Mouse (Mus musculus): ENCODE measurements at regions not wholly inside any gene's neighbourhood (a gene's known extent, or its start where the extent isn't known, plus 50 kb on each side); places are given as distances from the start of the nearest gene placed in this dataset.

GRCm38 (mm10) chr16:5310736-5311135, 55.0 kb upstream of the Eef2kmt start:
- DNase-seq (ENCODE audit: low spot score) = no peak
- WGBS = 93% methylated on average over 10 of the region's 10 CpGs
- H3K9ac ChIP-seq (ENCODE audit: low read length) = no peak overlapping the region

GRCm38 (mm10) chr16:5307761-5308160, 52.0 kb upstream of the Eef2kmt start:
- no peak for DNase-seq (ENCODE audit: low spot score)
- no peak for ATAC-seq
- 0 out of 2 replicates have a peak, but pooled peaks cover 4% of the 10 kb centered on the region for H3K27me3 ChIP-seq (replicated peaks; ENCODE audit: control insufficient read depth, insufficient read depth, low read length)
- H3K36me3 ChIP-seq (ENCODE audit: control insufficient read depth, insufficient read depth, low read length) = no peaks in the 10 kb centered on the region
- no peaks in the 10 kb centered on the region for H3K9me3 ChIP-seq (replicated peaks; ENCODE audit: control insufficient read depth, low read length)
- no peak overlapping the region for H3K4me3 ChIP-seq (ENCODE audit: low read depth, low read length)
- H3K4me1 ChIP-seq (ENCODE audit: control insufficient read depth, insufficient read depth, low read length) = no peaks in the 10 kb centered on the region
- peak overlapping the region; percentile 3; the same call in 1 of the 2 replicates for H3K9ac ChIP-seq (ENCODE audit: low read length)
- WGBS = 78% methylated on average over 7 of the region's 7 CpGs
- peak overlapping the region; percentile 84 for H3K4me2 ChIP-seq (ENCODE audit: low read length)
- no peak overlapping the region for H3K27ac ChIP-seq (ENCODE audit: low read depth, low read length)

More at GRCm38 (mm10) chr16:5310736-5311135, 55.0 kb upstream of the Eef2kmt start:
- no peak for ATAC-seq
- Histone ChIP-seq H3K4me2 (ENCODE audit: low read length) (no peak overlapping the region), H3K27ac (ENCODE audit: low read depth, low read length) (no peak overlapping the region), H3K27me3 (replicated peaks; ENCODE audit: control insufficient read depth, insufficient read depth, low read length) (0 out of 2 replicates have a peak, but pooled peaks cover 4% of the 10 kb centered on the region), H3K36me3 (ENCODE audit: control insufficient read depth, insufficient read depth, low read length) (no peaks in the 10 kb centered on the region), H3K4me1 (ENCODE audit: control insufficient read depth, insufficient read depth, low read length) (no peaks in the 10 kb centered on the region), H3K9me3 (replicated peaks; ENCODE audit: control insufficient read depth, low read length) (no peaks in the 10 kb centered on the region), H3K4me3 (ENCODE audit: low read depth, low read length) (no peak overlapping the region)

- 60% methylated on average over 7 of the region's 7 CpGs for WGBS
Observed at GRCm38 (mm10) chr16:5307249-5307605, 51.4 kb upstream of the Eef2kmt start.

GRCm38 (mm10) chr16:5306588-5307248, 50.9 kb upstream of the Eef2kmt start:
- ATAC-seq = peak; percentile 90
- H3K4me2 ChIP-seq (ENCODE audit: low read length) = peak overlapping the region; percentile 84
- DNase-seq (ENCODE audit: low spot score) = peak; percentile 82
- H3K9ac ChIP-seq (ENCODE audit: low read length) = peak overlapping the region; percentile 73
- H3K27me3 ChIP-seq (replicated peaks; ENCODE audit: control insufficient read depth, insufficient read depth, low read length) = 0 out of 2 replicates have a peak, but pooled peaks cover 4% of the 10 kb centered on the region
- H3K4me3 ChIP-seq (ENCODE audit: low read depth, low read length) = peak overlapping the region; percentile 36
- H3K36me3 ChIP-seq (ENCODE audit: control insufficient read depth, insufficient read depth, low read length) = no peaks in the 10 kb centered on the region
- WGBS = 1% methylated on average over 36 of the region's 36 CpGs
- no peaks in the 10 kb centered on the region for H3K9me3 ChIP-seq (replicated peaks; ENCODE audit: control insufficient read depth, low read length)
- H3K4me1 ChIP-seq (ENCODE audit: control insufficient read depth, insufficient read depth, low read length) = no peaks in the 10 kb centered on the region
- H3K27ac ChIP-seq (ENCODE audit: low read depth, low read length) = no peak overlapping the region

More at GRCm38 (mm10) chr16:5307249-5307605, 51.4 kb upstream of the Eef2kmt start:
- H3K36me3 ChIP-seq (ENCODE audit: control insufficient read depth, insufficient read depth, low read length) = no peaks in the 10 kb centered on the region
- no peak for DNase-seq (ENCODE audit: low spot score)
- no peaks in the 10 kb centered on the region for H3K9me3 ChIP-seq (replicated peaks; ENCODE audit: control insufficient read depth, low read length)
- no peak overlapping the region for H3K27ac ChIP-seq (ENCODE audit: low read depth, low read length)
- ATAC-seq = 0 out of 2 replicates have a peak, but pooled peaks have one; percentile 23
- H3K4me1 ChIP-seq (ENCODE audit: control insufficient read depth, insufficient read depth, low read length) = no peaks in the 10 kb centered on the region
- peak overlapping the region; percentile 73 for H3K9ac ChIP-seq (ENCODE audit: low read length)
- H3K4me3 ChIP-seq (ENCODE audit: low read depth, low read length) = peak overlapping the region; percentile 36
- H3K27me3 ChIP-seq (replicated peaks; ENCODE audit: control insufficient read depth, insufficient read depth, low read length) = 0 out of 2 replicates have a peak, but pooled peaks cover 4% of the 10 kb centered on the region
- peak overlapping the region; percentile 84 for H3K4me2 ChIP-seq (ENCODE audit: low read length)
